Mouse (Mus musculus) spleen, adult 2 months (tissue): ENCODE data around the gene Bmp2k. TPM values are rescaled to one million over a fixed set of nuclear protein-coding genes. Genes with fewer than 3 reads are reported as not detected.

Experiments
- DNase-seq, 2 experiments: peaks; one replicate each; pipeline versions ENCODE4 v3.0.0 to v3.0.0-alpha.2; 2012 to 2021; ENCODE audit warnings: low spot score in 2 of 2, low read depth in 1 of 2
- H3K27ac ChIP-seq: fragments of 200-500 bp; 2 replicates; pipeline ENCODE4 v1.5.1; 2012; ENCODE audit warnings: low read length, inconsistent platforms; ENCODE audit not compliant: insufficient read depth
- H3K27me3 ChIP-seq: fragments of 200-500 bp; 2 replicates; pipeline ENCODE4 v1.6.1; 2012; ENCODE audit warnings: mild to moderate bottlenecking, moderate library complexity, low read length, inconsistent platforms; ENCODE audit not compliant: control insufficient read depth, insufficient read depth
- H3K36me3 ChIP-seq: fragments of 200-500 bp; 2 replicates; pipeline ENCODE4 v1.6.1; 2012; ENCODE audit warnings: mild to moderate bottlenecking, low read length, inconsistent platforms; ENCODE audit not compliant: control insufficient read depth, insufficient read depth
- H3K4me1 ChIP-seq: fragments of 200-500 bp; 2 replicates; pipeline ENCODE4 v1.6.1; 2011; ENCODE audit warnings: inconsistent platforms; ENCODE audit not compliant: control insufficient read depth, insufficient read depth, insufficient read length
- H3K4me3 ChIP-seq: fragments of 200-500 bp; 2 replicates; pipeline ENCODE4 v1.5.1; 2011; ENCODE audit warnings: mild to moderate bottlenecking, inconsistent platforms; ENCODE audit not compliant: insufficient read depth, insufficient read length; ENCODE audit errors: extremely low read depth
- CTCF ChIP-seq: fragments of 200-500 bp; IDR thresholded peaks from 2 replicates; pipeline ENCODE4 v1.5.1; 2011; ENCODE audit warnings: mild to moderate bottlenecking, inconsistent platforms; ENCODE audit not compliant: insufficient read depth, insufficient read length, insufficient replicate concordance; ENCODE audit errors: extremely low read depth
- POLR2A ChIP-seq: fragments of 200-500 bp; IDR thresholded peaks from 2 replicates; pipeline ENCODE4 v1.6.1; 2011; ENCODE audit warnings: low read depth, low read length, inconsistent platforms
- WGBS: fragments of 180-500 bp; shearing (Covaris S2); methylation state at CpG from one replicate; pipeline ENCODE4 v1.1.7; 2018; 5-methylcytosine and 5-hydroxymethylcytosine counted together
- polyA plus RNA-seq: library from polyadenylated mRNA; depleted of rRNA; stranded (reverse); fragments of >200 nt; gene quantifications from 2 replicates; pipeline ENCODE4 v1.2.3, GENCODE M21; 2012

Gene Bmp2k
- polyA plus RNA-seq, 1 experiment: 32.6 TPM

GRCm38 (mm10) chr5:96995791-96996190 lies 1.7 kb upstream of the Bmp2k start:
- WGBS: 93% methylated on average over 5 of the region's 5 CpGs
- peaks cover 12% of the 10 kb centered on the region for H3K4me1 ChIP-seq
- no peaks in the 10 kb centered on the region for H3K36me3 ChIP-seq
- H3K27me3 ChIP-seq: no peaks in the 10 kb centered on the region
- H3K27ac ChIP-seq: no peak overlapping the region; the same call in 1 of the 2 replicates
- TF ChIP-seq POLR2A (no peak), CTCF (no peak)
- no peak overlapping the region for H3K4me3 ChIP-seq
- no peak for DNase-seq

- H3K4me1 ChIP-seq: peaks cover 15% of the 10 kb centered on the region
- DNase-seq: peak; percentile 65 to 68
- no peaks in the 10 kb centered on the region for H3K36me3 ChIP-seq
- H3K27me3 ChIP-seq: no peaks in the 10 kb centered on the region
- H3K27ac ChIP-seq: peak overlapping the region; percentile 100
- TF ChIP-seq POLR2A: no peak
- TF ChIP-seq CTCF: no peak
- WGBS: 16% methylated on average over 39 of the region's 39 CpGs
- H3K4me3 ChIP-seq: peak overlapping the region; percentile 79
These were observed 834 bp upstream of the Bmp2k start for GRCm38 (mm10) chr5:96996401-96997309.

DNA sequence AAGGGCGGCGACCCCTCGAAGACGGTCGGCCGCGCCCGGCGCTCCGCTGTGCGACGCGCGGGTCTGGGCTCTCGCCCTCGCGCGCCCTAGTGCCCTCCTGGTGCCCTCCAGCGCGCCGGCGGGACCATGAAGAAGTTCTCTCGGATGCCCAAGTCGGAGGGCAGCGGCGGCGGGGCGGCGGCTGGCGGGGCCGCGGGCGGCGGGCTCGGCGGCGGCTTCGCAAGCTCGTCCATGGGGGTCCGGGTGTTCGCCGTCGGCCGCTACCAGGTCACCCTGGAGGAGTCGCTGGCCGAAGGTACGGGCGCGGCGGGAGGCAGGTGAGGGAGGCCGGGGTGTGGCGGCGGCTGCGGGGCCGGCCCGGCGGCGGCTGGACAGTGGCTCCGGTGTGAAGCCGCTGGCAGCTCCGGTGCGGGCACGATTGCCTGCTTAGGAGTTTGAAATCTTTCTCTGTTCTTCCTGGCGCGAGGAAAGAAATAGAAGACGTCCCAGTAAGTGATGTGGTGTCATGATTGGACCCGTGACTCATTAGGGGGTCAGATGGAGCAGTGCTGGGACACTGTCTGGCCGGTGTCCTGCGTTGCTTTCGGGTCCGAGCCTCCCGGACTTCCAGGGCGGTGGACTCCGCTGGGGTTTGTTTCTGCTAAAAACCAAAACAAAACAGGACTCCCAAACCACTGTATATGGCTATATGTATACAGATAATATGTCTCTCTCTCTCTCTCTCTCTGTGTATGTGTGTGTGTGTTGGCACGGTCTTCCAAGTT lies 495 bp downstream of the Bmp2k start:
- H3K4me1 ChIP-seq: peaks cover 22% of the 10 kb centered on the region
- under 1% methylated on average over 73 of the region's 75 CpGs for WGBS
- peak in 1 of 2 experiments; percentile 55 for DNase-seq
- H3K27ac ChIP-seq: peak overlapping the region; percentile 95
- H3K36me3 ChIP-seq: no peaks in the 10 kb centered on the region
- H3K4me3 ChIP-seq: peak overlapping the region; percentile 91
- TF ChIP-seq POLR2A (no peak), CTCF (no peak)
- H3K27me3 ChIP-seq: no peaks in the 10 kb centered on the region

GRCm38 (mm10) chr5:96998566-96998907 lies 1.0 kb downstream of the Bmp2k start:
- Histone ChIP-seq H3K27me3 (no peaks in the 10 kb centered on the region), H3K4me1 (peaks cover 22% of the 10 kb centered on the region)
- under 1% methylated on average over 6 of the region's 6 CpGs for WGBS

DNA sequence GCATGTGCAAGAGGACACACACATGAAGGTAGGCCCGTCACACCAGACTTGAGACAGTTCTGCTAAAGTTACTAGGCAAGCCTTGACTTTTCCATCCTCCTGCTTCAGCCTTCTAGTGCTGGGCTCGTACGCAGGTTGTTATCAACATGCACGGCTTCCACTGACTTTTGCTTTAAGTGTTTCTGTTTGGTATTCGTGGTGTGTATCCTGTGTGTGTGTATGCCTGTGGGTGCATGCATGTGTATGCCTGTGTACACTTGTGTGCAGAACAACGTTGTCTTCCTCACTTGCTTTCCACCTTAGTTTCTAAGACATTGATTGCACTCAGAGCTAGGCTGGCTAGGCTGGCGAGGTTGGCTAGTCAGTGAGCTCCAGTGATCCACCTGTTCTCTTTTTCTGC lies 2.1 kb downstream of the Bmp2k start:
- H3K4me1 ChIP-seq: peaks cover 24% of the 10 kb centered on the region; the same call in 1 of the 2 replicates
- peak overlapping the region; percentile 49 for H3K27ac ChIP-seq
- no peak for TF ChIP-seq POLR2A
- no peak for TF ChIP-seq CTCF
- H3K36me3 ChIP-seq: no peaks in the 10 kb centered on the region
- no peak for DNase-seq
- WGBS: 66% methylated on average over 7 of the region's 7 CpGs
- no peaks in the 10 kb centered on the region for H3K27me3 ChIP-seq
- H3K4me3 ChIP-seq: peak overlapping the region; percentile 42

More at GRCm38 (mm10) chr5:96998566-96998907, 1.0 kb downstream of the Bmp2k start:
- no peak for DNase-seq
- Histone ChIP-seq H3K36me3 (no peaks in the 10 kb centered on the region), H3K4me3 (peak overlapping the region; percentile 91), H3K27ac (peak overlapping the region; percentile 95)
- no peak for TF ChIP-seq POLR2A
- TF ChIP-seq CTCF: no peak

- WGBS: 76% methylated on average over 5 of the region's 5 CpGs
- Histone ChIP-seq H3K27ac (no peak overlapping the region; the same call in 1 of the 2 replicates), H3K4me1 (peaks cover 26% of the 10 kb centered on the region; the same call in 1 of the 2 replicates), H3K36me3 (no peaks in the 10 kb centered on the region), H3K27me3 (no peaks in the 10 kb centered on the region), H3K4me3 (no peak overlapping the region)
- TF ChIP-seq CTCF (no peak), POLR2A (no peak)
- DNase-seq: no peak
These were observed 3.0 kb downstream of the Bmp2k start for GRCm38 (mm10) chr5:97000524-97000923.
